Mouse (Mus musculus): Measurements from ENCODE around the gene G6pc2. TPM values are rescaled to one million over a fixed set of nuclear protein-coding genes. Genes with fewer than 3 reads are reported as not detected.

G6pc2 gene
- 0.92 and 1.0 TPM in 2 replicates for polyA plus RNA-seq (2015; fragmentation: Nextera tagmentation; extraction: Ambion mirVana)

- H3K9ac ChIP-seq (ENCODE audit: low read length), result no peak within 1 kb of the TSS
- H3K27ac ChIP-seq (ENCODE audit: low read length), result no peak within 1 kb of the TSS
- no peak for ATAC-seq (ENCODE audit: insufficient read depth, low FRiP score)
- H3K36me3 ChIP-seq (ENCODE audit: control insufficient read depth, insufficient read depth, low read length), result no peaks in the 10 kb centered on the region
- H3K4me1 ChIP-seq (ENCODE audit: control insufficient read depth, insufficient read depth, low read length), result 0 out of 2 replicates have a peak, but pooled peaks cover 2% of the 10 kb centered on the region
- no peak within 1 kb of the TSS for H3K4me2 ChIP-seq (ENCODE audit: low read depth, low read length)
- H3K27me3 ChIP-seq (ENCODE audit: control insufficient read depth, insufficient read depth, low read length), result no peaks in the 10 kb centered on the region
- 75% methylated on average over 7 of the region's 7 CpGs for WGBS
- no peak within 1 kb of the TSS for H3K4me3 ChIP-seq (replicated peaks; ENCODE audit: low read length)
- no peaks in the 10 kb centered on the region for H3K9me3 ChIP-seq (replicated peaks; ENCODE audit: control insufficient read depth, low read length)
Observed at GRCm38 (mm10) chr2:69210773-69211172, at the start of gene G6pc2. G6pc2 (plus strand) TSS chr2:69211073.

GRCm38 (mm10) chr2:69170395-69171077 is 40.3 kb upstream of the G6pc2 start:
- 52% methylated on average over 9 of the region's 9 CpGs for WGBS
- no peak overlapping the region for H3K27ac ChIP-seq (ENCODE audit: low read length)
- H3K4me2 ChIP-seq (ENCODE audit: low read depth, low read length), result no peak overlapping the region
- no peak for ATAC-seq (ENCODE audit: insufficient read depth, low FRiP score)
- H3K9me3 ChIP-seq (replicated peaks; ENCODE audit: control insufficient read depth, low read length), result no peaks in the 10 kb centered on the region
- no peak overlapping the region for H3K9ac ChIP-seq (ENCODE audit: low read length)
- H3K4me3 ChIP-seq (replicated peaks; ENCODE audit: low read length), result no peak overlapping the region
- no peaks in the 10 kb centered on the region for H3K27me3 ChIP-seq (ENCODE audit: control insufficient read depth, insufficient read depth, low read length)
- H3K4me1 ChIP-seq (ENCODE audit: control insufficient read depth, insufficient read depth, low read length), result no peaks in the 10 kb centered on the region
- H3K36me3 ChIP-seq (ENCODE audit: control insufficient read depth, insufficient read depth, low read length), result no peaks in the 10 kb centered on the region

- no peaks in the 10 kb centered on the region for H3K4me1 ChIP-seq (ENCODE audit: control insufficient read depth, insufficient read depth, low read length)
- H3K9me3 ChIP-seq (replicated peaks; ENCODE audit: control insufficient read depth, low read length), result no peaks in the 10 kb centered on the region
- no peak for ATAC-seq (ENCODE audit: insufficient read depth, low FRiP score)
- H3K27ac ChIP-seq (ENCODE audit: low read length), result no peak overlapping the region
- no peak overlapping the region for H3K4me2 ChIP-seq (ENCODE audit: low read depth, low read length)
- no peaks in the 10 kb centered on the region for H3K27me3 ChIP-seq (ENCODE audit: control insufficient read depth, insufficient read depth, low read length)
- 61% methylated on average over 5 of the region's 5 CpGs for WGBS
- H3K4me3 ChIP-seq (replicated peaks; ENCODE audit: low read length), result no peak overlapping the region
- H3K9ac ChIP-seq (ENCODE audit: low read length), result no peak overlapping the region
- H3K36me3 ChIP-seq (ENCODE audit: control insufficient read depth, insufficient read depth, low read length), result no peaks in the 10 kb centered on the region
Observed at GRCm38 (mm10) chr2:69175296-69175695, 35.6 kb upstream of the G6pc2 start.

DNA sequence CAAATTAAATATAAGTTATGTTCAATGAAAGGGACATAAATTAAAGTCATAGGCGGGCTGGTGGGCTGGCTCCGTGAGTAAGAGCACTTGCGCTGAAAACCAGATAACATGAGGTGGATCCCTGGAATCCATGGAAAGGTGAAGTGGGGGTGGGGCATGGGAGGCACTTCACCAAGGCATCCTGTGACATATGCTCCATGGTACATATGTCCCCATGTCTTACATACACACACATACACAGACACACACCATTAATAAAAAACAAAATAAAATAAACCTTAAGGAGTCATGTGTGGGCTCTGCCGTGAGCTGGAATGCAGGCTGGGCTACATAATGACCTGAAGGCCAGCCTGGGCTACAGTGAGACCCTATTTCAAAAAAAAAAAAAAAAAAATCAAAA is 31.2 kb upstream of the G6pc2 start:
- H3K4me3 ChIP-seq (replicated peaks; ENCODE audit: low read length), result no peak overlapping the region
- no peaks in the 10 kb centered on the region for H3K4me1 ChIP-seq (ENCODE audit: control insufficient read depth, insufficient read depth, low read length)
- no peak overlapping the region for H3K4me2 ChIP-seq (ENCODE audit: low read depth, low read length)
- H3K36me3 ChIP-seq (ENCODE audit: control insufficient read depth, insufficient read depth, low read length), result no peaks in the 10 kb centered on the region
- no peak overlapping the region for H3K9ac ChIP-seq (ENCODE audit: low read length)
- no peaks in the 10 kb centered on the region for H3K9me3 ChIP-seq (replicated peaks; ENCODE audit: control insufficient read depth, low read length)
- H3K27ac ChIP-seq (ENCODE audit: low read length), result no peak overlapping the region
- ATAC-seq (ENCODE audit: insufficient read depth, low FRiP score), result no peak
- WGBS, result 85% methylated on average over 4 of the region's 4 CpGs
- H3K27me3 ChIP-seq (ENCODE audit: control insufficient read depth, insufficient read depth, low read length), result no peaks in the 10 kb centered on the region

DNA sequence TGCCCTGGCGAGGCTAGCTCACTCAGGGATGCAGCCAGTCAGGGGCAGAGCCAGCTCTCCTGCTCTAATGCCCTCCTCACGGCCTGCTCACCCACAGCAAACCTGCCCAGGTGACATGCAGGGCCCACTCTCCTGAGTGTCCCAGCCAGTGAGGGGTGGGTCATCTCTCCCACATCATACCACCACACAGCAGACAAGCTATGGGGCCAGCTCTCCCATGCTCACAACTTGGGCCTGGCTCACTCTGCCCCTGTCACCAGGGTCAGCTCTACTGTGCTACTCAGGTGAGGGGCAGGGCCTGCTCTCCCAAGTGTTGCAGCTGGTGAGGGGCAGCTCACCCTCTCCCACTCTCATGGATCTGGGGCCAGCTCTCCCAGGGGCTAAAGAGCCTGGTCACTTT is 22.9 kb upstream of the G6pc2 start:
- WGBS, result 83% methylated on average over 2 of the region's 2 CpGs

DNA sequence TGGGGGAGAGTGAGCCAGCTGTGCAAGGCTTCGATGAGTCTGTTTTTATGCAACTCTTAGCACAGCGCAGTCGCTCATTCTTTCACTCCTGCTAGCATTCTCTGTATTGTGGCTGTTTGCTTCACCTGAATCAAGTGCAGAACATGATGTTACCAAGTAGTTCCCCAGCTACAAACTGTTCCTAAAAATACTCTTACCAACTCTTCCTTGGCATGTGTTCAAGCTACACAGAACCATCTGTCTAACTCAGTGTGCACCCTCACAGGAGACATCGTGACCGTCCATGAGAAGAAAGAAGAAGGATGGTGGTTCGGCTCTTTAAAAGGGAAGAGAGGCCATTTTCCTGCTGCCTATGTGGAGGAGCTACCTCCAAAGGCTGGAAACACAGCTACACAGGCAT is 22.1 kb upstream of the G6pc2 start:
- WGBS, result 80% methylated on average over 6 of the region's 6 CpGs
- H3K4me1 ChIP-seq (ENCODE audit: control insufficient read depth, insufficient read depth, low read length), result no peaks in the 10 kb centered on the region
- H3K27me3 ChIP-seq (ENCODE audit: control insufficient read depth, insufficient read depth, low read length), result no peaks in the 10 kb centered on the region
- H3K27ac ChIP-seq (ENCODE audit: low read length), result no peak overlapping the region
- no peak overlapping the region for H3K4me2 ChIP-seq (ENCODE audit: low read depth, low read length)
- peaks cover 9% of the 10 kb centered on the region for H3K36me3 ChIP-seq (ENCODE audit: control insufficient read depth, insufficient read depth, low read length)
- H3K9ac ChIP-seq (ENCODE audit: low read length), result no peak overlapping the region
- no peak for ATAC-seq (ENCODE audit: insufficient read depth, low FRiP score)
- no peak overlapping the region for H3K4me3 ChIP-seq (replicated peaks; ENCODE audit: low read length)
- no peaks in the 10 kb centered on the region for H3K9me3 ChIP-seq (replicated peaks; ENCODE audit: control insufficient read depth, low read length)

More for the DNA sequence above, 22.9 kb upstream of the G6pc2 start:
- Histone ChIP-seq H3K36me3 (ENCODE audit: control insufficient read depth, insufficient read depth, low read length) (0 out of 2 replicates have a peak, but pooled peaks cover 2% of the 10 kb centered on the region), H3K9me3 (replicated peaks; ENCODE audit: control insufficient read depth, low read length) (no peaks in the 10 kb centered on the region), H3K9ac (ENCODE audit: low read length) (no peak overlapping the region), H3K27ac (ENCODE audit: low read length) (no peak overlapping the region), H3K4me1 (ENCODE audit: control insufficient read depth, insufficient read depth, low read length) (no peaks in the 10 kb centered on the region), H3K27me3 (ENCODE audit: control insufficient read depth, insufficient read depth, low read length) (no peaks in the 10 kb centered on the region), H3K4me2 (ENCODE audit: low read depth, low read length) (no peak overlapping the region), H3K4me3 (replicated peaks; ENCODE audit: low read length) (no peak overlapping the region)
- no peak for ATAC-seq (ENCODE audit: insufficient read depth, low FRiP score)

- H3K27ac ChIP-seq (ENCODE audit: low read length), result no peak overlapping the region
- no peak overlapping the region for H3K4me2 ChIP-seq (ENCODE audit: low read depth, low read length)
- WGBS, result 75% methylated on average over 4 of the region's 4 CpGs
- H3K9ac ChIP-seq (ENCODE audit: low read length), result no peak overlapping the region
- no peak overlapping the region for H3K4me3 ChIP-seq (replicated peaks; ENCODE audit: low read length)
- no peaks in the 10 kb centered on the region for H3K4me1 ChIP-seq (ENCODE audit: control insufficient read depth, insufficient read depth, low read length)
- H3K9me3 ChIP-seq (replicated peaks; ENCODE audit: control insufficient read depth, low read length), result no peaks in the 10 kb centered on the region
- H3K36me3 ChIP-seq (ENCODE audit: control insufficient read depth, insufficient read depth, low read length), result peaks cover 13% of the 10 kb centered on the region
- ATAC-seq (ENCODE audit: insufficient read depth, low FRiP score), result no peak
- no peaks in the 10 kb centered on the region for H3K27me3 ChIP-seq (ENCODE audit: control insufficient read depth, insufficient read depth, low read length)
Observed at GRCm38 (mm10) chr2:69189222-69189621, 21.7 kb upstream of the G6pc2 start.

DNA sequence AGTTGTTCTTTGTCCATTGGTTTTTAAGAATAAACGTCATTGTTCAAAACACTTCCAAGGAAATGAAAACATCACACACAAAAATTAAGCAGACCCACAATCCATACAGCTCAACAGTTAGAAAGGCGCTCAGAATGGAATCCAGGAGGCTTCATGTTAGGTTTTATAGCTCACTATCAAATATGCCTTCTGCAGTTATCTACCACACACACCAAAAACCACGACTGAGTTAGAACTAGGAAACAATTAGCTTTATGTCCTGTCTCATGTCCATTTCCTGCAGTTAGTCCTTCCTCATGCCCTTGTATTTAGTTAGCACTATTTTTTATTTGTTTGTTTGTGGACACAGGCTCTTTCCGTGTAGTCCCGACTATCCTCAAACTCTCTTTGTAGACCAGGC is 19.8 kb upstream of the G6pc2 start:
- WGBS, result 77% methylated on average over 5 of the region's 5 CpGs
- peaks cover 17% of the 10 kb centered on the region for H3K36me3 ChIP-seq (ENCODE audit: control insufficient read depth, insufficient read depth, low read length)

GRCm38 (mm10) chr2:69193555-69193954 is 17.3 kb upstream of the G6pc2 start:
- no peak overlapping the region for H3K27ac ChIP-seq (ENCODE audit: low read length)
- H3K27me3 ChIP-seq (ENCODE audit: control insufficient read depth, insufficient read depth, low read length), result no peaks in the 10 kb centered on the region
- ATAC-seq (ENCODE audit: insufficient read depth, low FRiP score), result no peak
- H3K9me3 ChIP-seq (replicated peaks; ENCODE audit: control insufficient read depth, low read length), result no peaks in the 10 kb centered on the region
- peaks cover 22% of the 10 kb centered on the region for H3K36me3 ChIP-seq (ENCODE audit: control insufficient read depth, insufficient read depth, low read length)
- H3K4me2 ChIP-seq (ENCODE audit: low read depth, low read length), result no peak overlapping the region
- no peaks in the 10 kb centered on the region for H3K4me1 ChIP-seq (ENCODE audit: control insufficient read depth, insufficient read depth, low read length)
- no peak overlapping the region for H3K4me3 ChIP-seq (replicated peaks; ENCODE audit: low read length)
- WGBS, result 78% methylated on average over 5 of the region's 5 CpGs
- H3K9ac ChIP-seq (ENCODE audit: low read length), result no peak overlapping the region

More for the DNA sequence above, 19.8 kb upstream of the G6pc2 start:
- Histone ChIP-seq H3K4me2 (ENCODE audit: low read depth, low read length) (no peak overlapping the region), H3K4me1 (ENCODE audit: control insufficient read depth, insufficient read depth, low read length) (no peaks in the 10 kb centered on the region), H3K27me3 (ENCODE audit: control insufficient read depth, insufficient read depth, low read length) (no peaks in the 10 kb centered on the region), H3K27ac (ENCODE audit: low read length) (no peak overlapping the region), H3K9me3 (replicated peaks; ENCODE audit: control insufficient read depth, low read length) (no peaks in the 10 kb centered on the region), H3K9ac (ENCODE audit: low read length) (no peak overlapping the region), H3K4me3 (replicated peaks; ENCODE audit: low read length) (no peak overlapping the region)
- no peak for ATAC-seq (ENCODE audit: insufficient read depth, low FRiP score)
